28 mouse cellular contexts compared by ENCODE assay signal in the genomic region with DNA sequence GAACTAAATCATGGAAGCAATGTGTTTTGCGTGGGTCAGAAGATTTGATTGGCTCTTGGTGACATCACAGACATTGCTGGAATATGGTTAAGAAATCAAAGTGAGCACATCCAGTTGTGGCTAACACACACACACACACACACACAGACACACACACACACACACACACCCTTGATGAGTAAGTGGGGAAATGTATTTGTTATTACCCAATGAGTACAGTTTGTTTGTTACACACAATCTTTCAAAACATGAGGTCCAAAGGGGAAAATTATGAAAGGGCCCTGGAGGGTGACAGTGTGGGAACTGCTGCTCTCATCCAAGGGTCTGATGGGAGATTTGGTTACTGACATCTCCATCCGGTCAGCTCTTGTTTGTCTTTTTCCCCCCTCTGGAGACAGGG.
DNase-seq lines count a peak whose midpoint lies in the region; ATAC-seq and TF ChIP-seq lines count a peak whose summit lies in the region.
"Had no signal": no experiment of that assay in that cellular context is flagged by ENCODE, and none has a peak within 500 bp of the region (broad histone marks: within the 10 kb centered on the region; RNA-seq: fewer than 3 reads in every experiment).

No protein-coding gene starts in this region.

- H3K27ac ChIP-seq in liver, embryonic 16.5 days (ENCODE audit: low read length): no peak overlapping the region
- no peak overlapping the region for H3K27ac ChIP-seq in liver, embryonic 11.5 days (ENCODE audit: low read depth, low read length)
- no peak overlapping the region for H3K27ac ChIP-seq in intestine, postnatal 0 days (ENCODE audit: low read depth, low read length)
- H3K27ac ChIP-seq: embryonic facial prominence, embryonic 10.5 days; heart, embryonic 15.5 days; hindbrain, embryonic 13.5 days; limb, embryonic 15.5 days; midbrain, embryonic 13.5 days; neural tube, embryonic 12.5 days had no signal

- H3K9ac ChIP-seq in liver, embryonic 16.5 days (ENCODE audit: low read depth, low read length): no peak overlapping the region
- H3K9ac ChIP-seq in liver, embryonic 11.5 days (ENCODE audit: low read depth, low read length): no peak overlapping the region
- no peak overlapping the region for H3K9ac ChIP-seq in intestine, postnatal 0 days (ENCODE audit: low read depth, low read length)
- H3K9ac ChIP-seq: forebrain, postnatal 0 days; heart, embryonic 15.5 days; hindbrain, embryonic 13.5 days; limb, embryonic 15.5 days; midbrain, embryonic 13.5 days; neural tube, embryonic 12.5 days had no signal

- WGBS in liver, embryonic 16.5 days (ENCODE audit: insufficient replicate concordance): 69% methylated on average over 2 of the region's 2 CpGs
- WGBS in liver, embryonic 11.5 days: 74% methylated on average over 2 of the region's 2 CpGs
- 87% methylated on average over 2 of the region's 2 CpGs for WGBS in intestine, postnatal 0 days

- peak; percentile 53; the same call in 1 of the 2 replicates for ATAC-seq in liver, embryonic 16.5 days (ENCODE audit: low read depth)
- ATAC-seq in liver, embryonic 11.5 days (replicated peaks; ENCODE audit: low FRiP score): no peak
- no peak for ATAC-seq in intestine, postnatal 0 days
- ATAC-seq in megakaryocyte-erythroid progenitor cell, adult 5-6 weeks (replicated peaks; ENCODE audit: low FRiP score, low TSS enrichment, poor library complexity, severe bottlenecking): no peak
- ATAC-seq: forebrain, postnatal 0 days; midbrain, embryonic 13.5 days; Patski had no signal

- H3K9me3 ChIP-seq in liver, embryonic 16.5 days (replicated peaks; ENCODE audit: control insufficient read depth, low read length): no peaks in the 10 kb centered on the region
- 0 out of 2 replicates have a peak, but pooled peaks cover 5% of the 10 kb centered on the region for H3K9me3 ChIP-seq in liver, embryonic 11.5 days (ENCODE audit: control insufficient read depth, low read length)
- no peaks in the 10 kb centered on the region for H3K9me3 ChIP-seq in intestine, postnatal 0 days (ENCODE audit: control insufficient read depth)
- H3K9me3 ChIP-seq: heart, embryonic 15.5 days; limb, embryonic 15.5 days had no signal

- H3K4me3 ChIP-seq in liver, embryonic 16.5 days (ENCODE audit: low read depth, low read length): no peak overlapping the region
- H3K4me3 ChIP-seq in liver, embryonic 11.5 days (ENCODE audit: low read depth, low read length): no peak overlapping the region
- H3K4me3 ChIP-seq in intestine, postnatal 0 days (ENCODE audit: low read depth, low read length): no peak overlapping the region
- H3K4me3 ChIP-seq: embryonic facial prominence, embryonic 10.5 days; heart, embryonic 15.5 days; hindbrain, embryonic 13.5 days; limb, embryonic 15.5 days; midbrain, embryonic 13.5 days; neural tube, embryonic 12.5 days had no signal

- no peak for DNase-seq in liver, embryonic 11.5 days (ENCODE audit: low spot score)
- peak; percentile 19 for DNase-seq in fibroblast of lung, adult 2 months (ENCODE audit: low read depth)
- DNase-seq in lung, postnatal 25 days (ENCODE audit: low spot score): peak; percentile 50
- DNase-seq in left cerebral cortex, adult 8-10 months (ENCODE audit: low spot score in 2 of 2): no peak
- DNase-seq: adrenal gland, adult 2 months; B cell, adult 2 months; cerebellum, adult 9-10 months; forebrain, postnatal 0 days; gastrocnemius, postnatal 36 days; heart, postnatal 36 days; kidney, adult 18-20 months; kidney, postnatal 4 days; layer of hippocampus, adult 9-11 months; left cerebral cortex, postnatal 4 days; retina, postnatal 1 day; right cerebral cortex, postnatal 25 days; spleen, adult 18-20 months had no signal

- no peaks in the 10 kb centered on the region; the same call in 1 of the 2 replicates for H3K4me1 ChIP-seq in liver, embryonic 16.5 days (ENCODE audit: control insufficient read depth, low read depth, low read length)
- no peaks in the 10 kb centered on the region for H3K4me1 ChIP-seq in liver, embryonic 11.5 days (replicated peaks; ENCODE audit: control insufficient read depth, insufficient read depth, low read length)
- H3K4me1 ChIP-seq in intestine, postnatal 0 days (replicated peaks; ENCODE audit: control insufficient read depth, insufficient read depth, low read length): no peaks in the 10 kb centered on the region
- H3K4me1 ChIP-seq: embryonic facial prominence, embryonic 10.5 days; hindbrain, embryonic 13.5 days; midbrain, embryonic 13.5 days; neural tube, embryonic 12.5 days had no signal

- no peaks in the 10 kb centered on the region for H3K36me3 ChIP-seq in liver, embryonic 16.5 days (ENCODE audit: control insufficient read depth, insufficient read depth)
- H3K36me3 ChIP-seq in liver, embryonic 11.5 days (ENCODE audit: control insufficient read depth, insufficient read depth, low read length): no peaks in the 10 kb centered on the region
- no peaks in the 10 kb centered on the region for H3K36me3 ChIP-seq in intestine, postnatal 0 days (ENCODE audit: control insufficient read depth, insufficient read depth)
- H3K36me3 ChIP-seq: embryonic facial prominence, embryonic 10.5 days; G1E; heart, embryonic 15.5 days; hindbrain, embryonic 13.5 days; limb, embryonic 15.5 days; midbrain, embryonic 13.5 days; neural tube, embryonic 12.5 days had no signal

- TF ChIP-seq CTCF in intestine, postnatal 0 days (IDR thresholded peaks at IDR 0.05; ENCODE audit: low read depth): no peak

- H3K27me3 ChIP-seq in liver, embryonic 16.5 days (ENCODE audit: control insufficient read depth, insufficient read depth, low read depth, low read length): no peaks in the 10 kb centered on the region
- H3K27me3 ChIP-seq in liver, embryonic 11.5 days (replicated peaks; ENCODE audit: control insufficient read depth, insufficient read depth, low read length): no peaks in the 10 kb centered on the region
- H3K27me3 ChIP-seq in intestine, postnatal 0 days (replicated peaks; ENCODE audit: control insufficient read depth, insufficient read depth, low read length): no peaks in the 10 kb centered on the region
- H3K27me3 ChIP-seq: heart, embryonic 15.5 days; hindbrain, embryonic 13.5 days; limb, embryonic 15.5 days; midbrain, embryonic 13.5 days; neural tube, embryonic 12.5 days; Patski had no signal

- H3K4me2 ChIP-seq in liver, embryonic 16.5 days (ENCODE audit: low read depth, low read length): no peak overlapping the region
- H3K4me2 ChIP-seq in liver, embryonic 11.5 days: no peak overlapping the region
- no peak overlapping the region for H3K4me2 ChIP-seq in intestine, postnatal 0 days (replicated peaks; ENCODE audit: low read depth)
- H3K4me2 ChIP-seq: heart, embryonic 15.5 days; hindbrain, embryonic 13.5 days; limb, embryonic 15.5 days; midbrain, embryonic 13.5 days; neural tube, embryonic 12.5 days had no signal

Comparison
In these comparisons a context has a peak if more than half of its experiments do, and no peak if none do; other contexts are left out.
1. DNase-seq: peak in fibroblast of lung, adult 2 months (single experiment) and lung, postnatal 25 days (single experiment); none in liver, embryonic 11.5 days (single experiment) and left cerebral cortex, adult 8-10 months (0 of 2).